Mouse (Mus musculus) CH12F3 (cell line): Measurements from ENCODE around the gene Hirip3.

Experiments
- in situ Hi-C: fragments of 300-500 bp; cut with MboI; formaldehyde crosslinking; loops from 2 replicates; pipeline ENCODE4 v1.14.3; 2020; ENCODE audit warnings: low sequenced_read_pairs

The Hirip3 gene

DNA sequence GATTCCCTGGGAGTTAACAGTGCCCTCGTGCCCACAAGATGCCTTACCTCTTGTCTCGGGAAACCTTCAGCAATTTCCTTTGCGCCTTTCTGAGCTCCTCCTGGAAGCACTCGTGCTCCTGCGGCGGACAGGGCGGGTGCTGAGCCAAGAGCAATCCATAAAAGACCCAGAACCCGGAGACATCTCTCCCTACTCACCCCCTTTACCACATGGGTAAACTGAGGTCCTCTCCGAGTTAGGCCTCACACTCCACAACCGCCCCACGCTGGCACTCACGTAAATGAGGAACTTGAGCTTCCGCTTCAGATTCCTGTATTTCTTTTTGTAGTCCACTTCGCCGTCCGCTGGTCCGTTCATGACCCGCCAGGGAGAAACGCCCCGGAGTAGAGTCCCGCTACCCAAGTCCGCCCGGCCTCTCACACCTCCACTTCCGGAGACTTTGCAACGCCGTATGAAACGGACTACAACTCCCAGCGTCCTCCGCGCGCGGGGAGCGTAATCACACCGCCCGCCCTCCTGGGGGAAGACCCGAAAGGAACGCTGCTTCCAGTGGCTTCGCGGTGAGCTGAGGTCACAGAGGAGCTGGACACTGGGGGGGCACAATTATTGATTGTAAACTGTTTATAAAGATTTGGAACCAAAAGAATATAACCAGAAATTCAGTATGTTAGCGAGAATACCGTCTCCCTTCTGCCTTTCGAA is at the start of gene Hirip3:
TSS of gene Hirip3 (plus strand) at position 544 of the 702 bp plus-strand sequence.
- in situ Hi-C loops = no loop called here

GRCm38 (mm10) chr7:126815726-126816222 is 46.0 kb upstream of the Hirip3 start:
- in situ Hi-C loops = no loop called here

- in situ Hi-C loops = no loop called here
Measured at GRCm38 (mm10) chr7:126816494-126816893, 45.3 kb upstream of the Hirip3 start.

GRCm38 (mm10) chr7:126817595-126817994 is 44.2 kb upstream of the Hirip3 start:
- in situ Hi-C loops = no loop called here

DNA sequence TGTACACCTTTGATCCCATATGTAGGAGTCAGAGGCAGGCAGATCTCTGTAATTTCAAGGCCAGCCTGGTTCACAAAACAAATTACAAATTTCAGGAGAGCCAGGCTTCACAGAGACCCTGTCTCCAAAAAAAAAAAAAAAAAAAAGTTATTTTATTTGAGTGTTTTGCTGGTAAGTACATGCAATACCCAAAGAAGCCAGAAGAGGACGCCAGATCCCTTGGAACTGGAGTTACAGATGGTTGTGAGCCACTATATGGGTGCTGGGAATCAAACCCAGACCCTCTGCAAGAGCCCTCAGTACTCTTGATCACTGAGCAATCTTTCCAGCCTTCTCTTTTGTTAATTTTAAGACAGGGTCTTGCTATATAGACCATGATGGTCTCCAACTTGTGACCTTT is 43.0 kb upstream of the Hirip3 start:
- in situ Hi-C loops = no loop called here

- in situ Hi-C loops = no loop called here
Measured at GRCm38 (mm10) chr7:126821835-126822511, 39.8 kb upstream of the Hirip3 start.

- in situ Hi-C loops = no loop called here
Measured at GRCm38 (mm10) chr7:126822741-126823140, 39.0 kb upstream of the Hirip3 start.

DNA sequence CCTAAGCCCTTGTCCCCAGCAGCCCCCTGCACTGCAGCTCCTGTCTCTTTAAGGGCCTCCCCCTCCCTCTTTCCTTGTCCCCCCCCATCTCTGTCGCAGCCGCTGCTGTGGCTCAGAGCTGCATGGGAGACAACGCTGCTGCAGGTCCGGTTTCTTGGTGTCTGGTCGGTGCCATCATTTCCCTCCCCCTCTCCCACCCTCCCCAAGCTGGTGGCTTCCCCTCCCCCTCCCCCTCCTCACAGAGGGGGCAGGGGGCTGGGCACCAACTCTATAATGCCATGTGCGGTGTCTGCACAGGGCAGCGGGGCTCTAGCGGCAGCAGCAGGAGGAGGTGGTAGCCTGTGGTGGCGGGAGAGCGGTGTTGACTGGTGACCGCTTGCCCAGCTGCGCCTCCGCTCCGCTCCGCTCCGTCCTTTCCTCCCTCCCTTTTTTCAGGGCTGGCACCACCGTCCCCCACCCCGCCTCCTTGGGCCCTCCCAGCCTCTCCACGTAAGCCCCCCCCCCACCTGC is 38.5 kb upstream of the Hirip3 start:
- in situ Hi-C loops = no loop called here

GRCm38 (mm10) chr7:126823940-126824339 is 37.8 kb upstream of the Hirip3 start:
- in situ Hi-C loops = no loop called here

DNA sequence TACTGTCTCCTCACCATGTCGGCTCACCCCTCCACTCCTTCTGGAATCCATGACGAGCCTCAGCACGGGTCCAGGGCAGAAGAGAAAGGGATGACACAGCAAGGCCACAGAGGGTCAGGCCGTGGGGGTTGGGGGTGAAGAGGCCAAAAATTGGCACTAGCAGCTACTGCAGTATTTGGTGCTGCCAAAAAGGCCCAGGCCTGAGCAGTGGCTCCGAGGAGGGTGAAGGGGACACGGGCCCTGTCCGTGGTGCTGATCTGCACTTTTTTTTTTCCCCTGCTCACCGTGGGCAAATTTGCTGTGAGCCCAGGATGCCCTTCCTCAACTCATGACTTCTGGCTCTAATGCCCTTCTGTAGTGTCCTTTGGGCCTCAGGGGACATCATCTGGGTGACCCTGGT is 36.4 kb upstream of the Hirip3 start:
- in situ Hi-C loops = no loop called here

DNA sequence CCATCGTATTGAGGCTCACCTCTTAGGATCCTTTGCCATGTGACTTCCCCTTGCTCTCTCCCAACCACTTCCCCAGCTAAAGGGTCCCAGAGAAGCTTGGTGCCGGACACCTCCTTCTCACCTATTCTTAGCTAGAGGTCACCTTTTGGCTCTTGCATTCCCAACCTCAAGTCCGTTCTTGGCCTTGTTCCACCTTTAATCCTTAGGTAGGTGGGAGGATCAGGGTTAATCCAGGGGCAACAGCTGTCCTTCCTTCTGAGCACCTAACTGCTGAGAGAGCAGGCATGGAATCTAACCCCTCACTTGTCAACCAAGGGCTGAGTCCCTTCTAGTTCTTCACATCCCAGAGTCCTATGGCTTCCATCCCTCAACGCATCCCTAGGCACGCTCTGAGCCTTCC is 35.8 kb upstream of the Hirip3 start:
- in situ Hi-C loops = no loop called here

DNA sequence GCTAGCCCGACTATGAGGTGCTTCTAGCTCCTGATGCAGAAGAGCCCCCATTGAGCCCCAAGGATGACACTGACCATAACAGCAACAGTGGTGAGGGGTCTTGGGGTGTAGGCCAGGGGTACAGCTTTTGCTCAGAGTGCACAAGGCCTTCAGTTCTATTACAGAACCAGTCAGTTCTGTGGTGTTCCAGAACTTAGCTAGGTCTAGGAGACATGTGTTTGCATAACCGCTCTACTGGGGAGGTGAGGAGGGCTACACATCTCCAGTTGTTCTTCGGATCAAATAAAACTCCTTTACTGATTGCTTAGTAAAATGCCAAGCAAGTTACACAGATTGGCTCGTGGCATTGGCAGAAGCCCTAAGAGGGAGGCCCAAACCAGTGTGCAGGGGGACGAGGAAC is 30.2 kb upstream of the Hirip3 start, which contains the start of gene 4930451I11Rik:
TSS of gene 4930451I11Rik (minus strand) at position 101 of the 400 bp plus-strand sequence.
- in situ Hi-C loops = no loop called here

- in situ Hi-C loops = no loop called here
Measured at GRCm38 (mm10) chr7:126832036-126832598, 29.7 kb upstream of the Hirip3 start.

DNA sequence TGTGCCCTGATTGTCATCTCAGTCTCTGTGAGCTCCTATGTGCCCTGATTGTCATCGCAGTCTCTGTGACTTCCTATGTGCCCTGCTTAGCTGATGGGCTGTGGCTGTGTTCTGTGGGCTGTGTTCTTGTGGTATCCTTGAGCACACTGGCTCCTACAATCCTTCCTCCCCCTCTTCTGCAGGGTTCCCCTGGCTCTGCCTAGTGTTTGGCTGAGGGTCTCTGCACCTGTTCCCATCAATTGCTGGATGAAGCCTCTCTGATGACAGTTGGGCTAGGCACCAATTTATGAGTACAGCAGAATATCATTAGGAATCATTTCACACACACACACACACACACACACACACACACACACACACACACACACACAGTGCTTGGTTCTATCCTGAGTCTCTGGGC is 28.5 kb upstream of the Hirip3 start:
- in situ Hi-C loops = no loop called here

GRCm38 (mm10) chr7:126843276-126843675 is 18.5 kb upstream of the Hirip3 start:
- in situ Hi-C loops = no loop called here

- in situ Hi-C loops = no loop called here
Measured at GRCm38 (mm10) chr7:126845516-126845915, 16.3 kb upstream of the Hirip3 start.

- in situ Hi-C loops = no loop called here
Measured at GRCm38 (mm10) chr7:126847116-126847420, 14.7 kb upstream of the Hirip3 start, which contains the start of gene Doc2a. TSS of gene Doc2a (plus strand) at chr7:126847416.

DNA sequence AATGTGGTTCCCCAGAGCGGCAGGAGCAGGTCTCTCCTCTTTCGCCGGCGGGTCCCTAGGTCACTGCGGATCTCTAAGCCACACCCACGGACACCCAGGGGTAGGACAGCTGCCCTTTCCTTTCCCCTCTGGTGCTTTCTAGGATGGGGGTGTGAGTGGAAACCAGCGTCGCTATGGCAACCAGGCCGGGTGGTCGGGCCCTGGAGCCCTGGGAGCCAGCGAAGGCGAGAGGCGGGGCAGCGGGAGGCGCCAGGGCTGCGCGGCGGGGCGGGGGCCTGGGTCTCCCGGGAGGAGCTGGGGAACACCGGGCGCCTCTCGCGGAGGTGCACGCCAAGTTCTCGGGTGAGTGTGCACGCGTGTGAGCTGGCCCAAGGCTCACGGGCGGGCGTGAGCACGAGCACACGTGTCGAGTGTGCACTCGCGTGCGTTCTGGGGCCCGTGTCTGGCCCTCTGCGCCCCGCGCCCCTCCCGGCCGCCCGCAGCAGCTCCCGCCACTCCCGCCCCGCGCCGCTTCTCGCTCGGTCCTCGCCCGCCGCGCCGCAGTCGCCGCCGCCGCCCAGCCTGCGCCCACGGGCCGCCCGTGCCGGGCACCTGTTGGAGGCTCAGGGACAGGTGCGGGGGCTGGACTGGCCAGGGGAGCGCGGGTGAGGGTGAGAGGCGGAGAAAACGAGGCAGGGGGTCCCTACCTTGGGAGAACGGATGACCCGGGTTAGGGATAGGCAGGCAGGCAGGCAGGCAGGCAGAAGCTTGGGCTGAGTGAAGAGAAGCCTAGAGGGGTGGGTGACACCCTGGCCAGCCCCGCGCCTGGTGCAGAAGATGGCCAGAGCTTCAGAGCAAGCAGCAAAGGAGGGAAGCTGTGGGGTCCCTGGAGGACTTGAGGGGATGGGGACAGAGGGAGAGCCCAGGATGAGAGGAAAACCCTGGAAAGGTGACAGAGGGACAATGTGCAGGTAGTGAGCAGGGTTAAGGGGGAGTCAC is 14.1 kb upstream of the Hirip3 start:
- in situ Hi-C loops = no loop called here

- in situ Hi-C loops = no loop called here
Measured at GRCm38 (mm10) chr7:126848794-126849193, 13.0 kb upstream of the Hirip3 start.

DNA sequence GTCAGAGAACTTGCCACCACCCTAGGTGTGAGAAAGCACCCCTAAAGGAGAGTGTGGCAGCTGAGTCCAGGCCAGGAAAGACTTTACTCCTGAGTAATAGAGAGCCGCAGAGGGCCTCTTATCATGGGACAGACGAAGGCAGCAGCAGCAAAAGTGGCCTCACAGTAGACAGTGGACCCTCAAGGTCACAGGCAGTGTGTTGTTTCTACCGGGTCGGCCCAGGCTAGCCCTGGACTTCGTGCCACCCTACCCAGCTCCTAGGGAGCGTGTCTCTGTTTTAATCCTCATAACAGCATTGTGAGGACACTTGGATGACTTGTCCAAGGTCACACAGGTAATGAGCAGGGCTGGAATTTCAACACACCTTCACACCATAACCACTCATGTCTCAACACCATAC is 11.6 kb upstream of the Hirip3 start:
- in situ Hi-C loops = no loop called here

GRCm38 (mm10) chr7:126851192-126851591 is 10.6 kb upstream of the Hirip3 start:
- in situ Hi-C loops = no loop called here
